Mouse (Mus musculus) embryonic fibroblast, embryonic 13.5 days (primary cell): Measurements from ENCODE around the gene Pde4c.

Experiments used
- CTCF ChIP-seq: IDR thresholded peaks from 2 replicates; pipeline ENCODE4 v1.5.1; 2011; ENCODE audit warnings: mild to moderate bottlenecking, control low read depth, low read length, moderate library complexity, borderline replicate concordance; ENCODE audit not compliant: insufficient read depth
- POLR2A ChIP-seq: IDR thresholded peaks from 2 replicates; pipeline ENCODE4 v1.6.1; 2011; ENCODE audit warnings: low read depth, mild to moderate bottlenecking, control low read depth, low read length, moderate library complexity

DNA sequence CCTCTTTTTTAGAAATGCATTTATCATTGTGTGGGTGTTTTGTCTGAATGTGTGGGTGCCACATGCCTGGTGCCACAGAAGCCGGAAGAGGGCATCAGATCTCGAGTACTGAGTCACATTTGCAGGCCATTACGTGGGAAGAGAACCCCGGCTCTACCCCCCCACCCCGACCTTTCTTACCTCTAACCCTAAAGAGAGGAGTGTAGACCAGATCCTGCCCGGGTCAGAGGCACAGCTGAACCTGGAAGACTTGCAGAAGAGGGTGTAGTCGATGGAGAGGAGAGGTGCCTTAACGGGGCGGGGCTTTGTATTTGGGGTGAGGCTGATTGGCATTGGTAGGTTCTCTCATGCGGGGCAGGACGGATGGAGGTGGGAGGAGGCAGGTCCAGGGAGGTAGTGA lies 21.3 kb downstream of the Pde4c start:
- TF ChIP-seq CTCF (no peak), POLR2A (no peak)
